Mouse (Mus musculus): Measurements from ENCODE around the gene Emg1.
A peak's percentile ranks its signal among the peaks of the same experiment; 100 is the strongest.

Emg1 gene

DNA sequence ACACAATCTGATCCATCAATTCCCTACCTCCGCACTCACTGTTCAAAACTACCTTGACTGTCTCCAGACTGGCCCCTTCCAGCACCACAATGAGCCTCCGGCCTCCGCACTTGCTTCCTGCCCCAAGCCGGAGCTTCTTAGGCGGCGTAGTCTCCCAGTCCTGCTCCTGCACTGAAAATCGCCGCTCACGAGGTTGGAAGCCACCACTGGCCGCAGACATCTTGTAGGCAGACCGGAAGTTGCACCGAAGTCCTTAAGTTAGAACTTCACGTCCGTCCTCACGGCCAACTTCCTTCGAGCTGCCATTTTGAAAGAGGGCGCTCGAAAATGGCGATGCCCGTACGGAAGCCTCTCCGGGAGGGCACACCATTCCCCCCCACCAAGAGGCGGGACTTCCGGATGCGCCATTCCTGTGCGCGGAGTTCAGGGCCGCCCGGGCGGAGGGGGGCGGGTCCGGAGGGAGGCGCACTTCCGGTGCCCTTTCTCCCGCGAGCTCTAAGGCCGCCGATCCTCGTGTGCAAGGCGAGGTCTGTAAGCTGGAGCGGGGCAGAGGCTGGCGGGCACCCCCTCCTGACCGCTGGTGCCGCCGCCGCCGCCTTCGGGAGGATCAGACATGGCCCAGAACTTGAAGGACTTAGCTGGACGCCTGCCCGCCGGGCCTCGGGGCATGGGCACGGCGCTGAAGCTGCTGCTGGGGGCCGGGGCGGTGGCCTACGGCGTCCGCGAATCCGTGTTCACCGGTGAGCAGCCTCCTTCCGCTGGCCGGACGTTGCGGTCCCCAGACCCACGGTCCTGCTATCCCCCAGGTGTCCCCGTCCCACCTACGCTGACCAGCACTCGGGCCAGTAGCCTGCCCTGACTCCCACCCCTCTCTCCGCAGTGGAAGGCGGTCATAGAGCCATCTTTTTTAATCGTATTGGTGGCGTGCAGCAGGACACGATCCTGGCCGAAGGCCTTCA is at the start of gene Emg1, which contains the start of gene Phb2:
TSS of gene Emg1 (minus strand) at position 355 of the 959 bp plus-strand sequence.
TSS of gene Phb2 (plus strand) at position 513 of the 959 bp plus-strand sequence.
- peak; percentile 99 for DNase-seq (ENCODE audit: low spot score)

- DNase-seq (ENCODE audit: low spot score): peak; percentile 90
Measured at GRCm38 (mm10) chr6:124759259-124759658, 47.3 kb upstream of the Emg1 start.

- DNase-seq (ENCODE audit: low spot score): no peak
Measured at GRCm38 (mm10) chr6:124758849-124759232, 46.9 kb upstream of the Emg1 start.

DNA sequence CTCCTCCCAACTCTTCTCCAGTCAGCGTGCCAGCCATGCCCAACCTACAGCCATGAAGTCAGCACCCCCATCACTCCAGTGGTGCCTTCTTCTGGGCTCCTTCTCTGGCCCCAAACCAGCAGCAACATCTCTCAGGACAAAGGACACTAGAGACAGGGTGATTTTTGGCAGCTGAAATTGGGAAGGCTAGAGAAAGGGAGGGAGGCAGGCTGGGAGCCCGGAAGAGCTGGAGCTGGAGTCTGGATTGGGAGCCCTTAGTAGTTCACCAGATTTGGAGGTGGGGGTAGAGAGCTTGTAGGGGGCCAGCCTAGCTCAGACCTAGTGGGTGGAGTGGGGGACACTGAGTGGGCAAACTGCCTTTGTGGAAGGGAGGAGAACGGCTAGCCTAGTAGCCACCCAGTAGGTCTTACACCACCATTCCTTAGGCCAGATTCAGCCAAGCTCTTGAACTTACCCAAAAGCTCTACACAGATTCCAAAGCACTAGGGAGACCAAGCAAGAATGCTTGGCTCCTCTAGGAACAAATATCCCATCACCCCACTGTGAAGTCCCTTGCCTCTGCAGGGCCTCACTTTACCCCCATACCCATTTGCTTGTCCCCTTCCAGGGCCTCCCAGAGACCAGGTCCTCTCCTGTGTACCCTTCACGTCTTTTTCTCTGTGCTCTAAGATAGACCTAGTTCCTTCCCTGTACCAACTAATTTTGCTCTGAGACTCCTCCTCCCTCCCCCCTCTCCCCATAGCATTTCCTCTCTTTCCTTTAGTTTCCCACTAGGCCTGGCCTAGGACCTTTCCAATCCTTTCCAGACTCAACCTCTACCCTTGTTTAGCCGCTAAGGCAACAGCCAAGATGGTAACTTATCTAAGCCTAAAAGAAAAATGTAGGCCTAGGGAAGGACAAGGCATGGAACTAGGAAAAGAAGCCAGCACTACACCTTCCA is 46.2 kb upstream of the Emg1 start:
- DNase-seq (ENCODE audit: low spot score): peak; percentile 63

DNA sequence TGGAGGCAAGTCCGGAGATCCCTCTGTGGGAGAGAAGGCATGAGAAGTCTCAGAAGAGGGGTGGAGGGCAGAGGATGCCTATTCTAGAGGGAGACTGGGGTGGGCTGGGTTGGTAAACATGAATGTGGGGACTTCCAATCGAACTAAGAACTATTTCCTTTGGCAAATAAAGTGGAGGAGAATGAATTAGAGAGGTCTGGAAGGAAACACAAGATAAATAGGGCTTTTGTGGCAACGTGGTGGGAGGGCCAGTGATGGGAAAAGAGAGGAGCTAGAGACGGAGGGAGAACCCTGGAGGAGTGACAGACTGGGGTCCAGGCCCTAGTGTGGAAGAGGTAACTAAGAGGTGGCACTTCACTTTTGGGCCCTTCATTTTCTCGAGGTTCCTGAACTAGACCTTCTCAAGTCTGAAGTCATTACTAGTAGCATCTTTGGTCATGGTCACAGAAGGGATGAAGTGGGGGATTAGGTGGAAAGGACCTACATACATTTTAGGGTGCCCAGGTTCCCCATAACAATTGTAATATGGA is 45.4 kb upstream of the Emg1 start:
- DNase-seq (ENCODE audit: low spot score): no peak

GRCm38 (mm10) chr6:124756652-124757350 is 44.8 kb upstream of the Emg1 start:
- peak; percentile 75 for DNase-seq (ENCODE audit: low spot score)

- DNase-seq (ENCODE audit: low spot score): peak; percentile 68
Measured at GRCm38 (mm10) chr6:124755831-124756595, 44.0 kb upstream of the Emg1 start, which contains the start of the genes Gm45234 and Atn1. Gene Gm45234 (minus strand): TSS chr6:124756021. Gene Atn1 (minus strand): TSS chr6:124756524.

GRCm38 (mm10) chr6:124755306-124755705 is 43.3 kb upstream of the Emg1 start:
- DNase-seq (ENCODE audit: low spot score): no peak

- DNase-seq (ENCODE audit: low spot score): no peak
Measured at GRCm38 (mm10) chr6:124753861-124754260, 41.9 kb upstream of the Emg1 start.

GRCm38 (mm10) chr6:124750405-124750804 is 38.4 kb upstream of the Emg1 start:
- no peak for DNase-seq (ENCODE audit: low spot score)

GRCm38 (mm10) chr6:124746654-124747632 is 35.0 kb upstream of the Emg1 start:
- no peak for DNase-seq (ENCODE audit: low spot score)

- no peak for DNase-seq (ENCODE audit: low spot score)
Measured at GRCm38 (mm10) chr6:124746296-124746605, 34.3 kb upstream of the Emg1 start.

GRCm38 (mm10) chr6:124745490-124746295 is 33.7 kb upstream of the Emg1 start:
- peak; percentile 96 for DNase-seq (ENCODE audit: low spot score)

DNA sequence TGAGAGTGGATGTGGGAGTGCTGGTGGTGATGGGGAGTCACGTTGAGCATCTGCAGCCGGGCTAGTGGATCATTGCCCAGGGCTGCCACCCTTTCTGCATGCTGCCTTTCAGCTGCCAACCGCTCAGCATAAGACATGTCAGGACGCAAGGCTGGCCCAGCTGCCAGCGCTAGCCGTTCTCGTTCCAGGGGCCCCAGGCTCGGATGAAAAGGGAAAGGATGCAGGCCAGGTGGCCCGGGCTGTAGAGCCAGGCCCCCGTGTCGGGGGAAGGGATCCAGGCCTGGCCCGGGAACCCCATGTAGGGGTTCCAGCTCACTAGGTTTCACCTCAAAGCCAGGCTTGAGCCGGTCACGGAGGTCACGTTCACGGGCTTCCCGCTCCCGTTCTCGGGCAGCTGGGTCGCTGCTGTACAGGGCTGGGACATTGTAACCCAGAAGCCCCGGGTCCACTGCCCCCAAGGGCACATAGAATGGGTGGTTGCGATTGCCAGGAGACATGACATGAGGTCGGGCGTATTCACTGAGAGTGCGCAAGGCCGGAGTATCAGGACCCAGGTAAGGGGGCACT is 32.9 kb upstream of the Emg1 start:
- DNase-seq (ENCODE audit: low spot score): no peak

- DNase-seq (ENCODE audit: low spot score): no peak
Measured at GRCm38 (mm10) chr6:124743647-124744046, 31.7 kb upstream of the Emg1 start.

DNA sequence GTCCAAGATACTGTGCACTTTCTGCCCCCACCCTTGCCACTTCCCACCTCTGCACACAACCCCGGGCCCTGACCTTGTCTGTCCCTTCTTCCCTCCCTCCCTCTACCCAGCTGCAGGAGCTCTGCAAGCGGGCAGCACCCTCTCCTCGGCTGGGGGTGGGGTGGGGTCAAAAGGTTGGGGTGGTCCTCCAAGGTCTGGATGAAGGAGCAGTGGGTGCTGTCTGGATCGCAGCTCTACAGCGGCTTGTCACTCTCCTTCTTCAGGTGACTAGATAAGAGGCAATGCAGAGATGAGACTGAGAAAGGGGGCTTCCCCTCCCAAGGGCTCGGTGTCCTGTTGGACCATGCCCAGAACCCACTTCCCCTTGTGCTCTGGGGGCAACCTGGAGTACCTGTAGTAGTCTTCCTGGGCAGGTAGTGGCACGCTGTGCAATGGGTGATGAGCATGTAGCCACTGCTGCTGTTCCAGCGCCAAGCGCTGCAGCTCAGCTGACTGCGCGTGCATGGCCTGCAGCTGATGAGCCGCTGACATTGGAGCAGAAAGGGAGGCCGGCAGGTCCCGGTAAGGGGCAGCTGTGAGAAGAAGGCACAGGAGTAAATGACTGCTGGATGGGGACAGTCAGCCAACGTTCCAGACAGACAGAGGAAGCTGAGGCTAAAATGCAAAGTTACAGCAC is 31.0 kb upstream of the Emg1 start:
- no peak for DNase-seq (ENCODE audit: low spot score)

DNA sequence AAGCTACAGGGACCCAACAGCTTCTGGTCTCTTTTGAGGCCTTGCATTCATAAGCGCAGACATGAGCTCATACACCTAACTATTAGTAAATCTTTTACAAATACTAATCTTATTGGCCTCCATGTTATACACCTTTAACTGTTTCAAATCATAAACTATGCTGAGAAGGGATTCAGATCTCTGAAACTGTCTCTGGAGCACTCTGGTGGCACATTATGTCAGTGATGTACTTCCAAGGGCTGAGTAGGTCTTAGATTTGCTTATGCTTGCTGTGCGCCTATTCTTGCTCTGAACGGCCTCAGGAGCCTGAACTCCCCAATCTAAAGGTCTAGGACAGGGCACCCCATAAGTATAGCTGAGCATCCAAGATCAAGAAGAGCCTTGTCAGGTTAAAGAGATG is 29.9 kb upstream of the Emg1 start:
- DNase-seq (ENCODE audit: low spot score): no peak

Data from retina, embryonic 14.5 days (tissue).